Mouse (Mus musculus) hindbrain, embryonic 12.5 days (tissue): Measurements from ENCODE around the gene Lin7b. TPM values are rescaled to one million over a fixed set of nuclear protein-coding genes. Genes with fewer than 3 reads are reported as not detected.
"Not testable (repeated sequence)": the region's sequence is repeated elsewhere in the genome, so short reads cannot be mapped to it uniquely, and the experiment has no call there.

Experiments used
- ATAC-seq: fragments of 200-750 bp; cut with Nextera tagmentation; 2 replicates; pipeline ENCODE4 v1.8.0; 2017; ENCODE audit warnings: moderate TSS enrichment; ENCODE audit not compliant: low FRiP score
- H3K27ac ChIP-seq: fragments of 300-500 bp; sonication (generic); 2 replicates; pipeline ENCODE4 v1.5.1; 2016; ENCODE audit warnings: mild to moderate bottlenecking
- H3K27me3 ChIP-seq: fragments of 300-500 bp; sonication (generic); 2 replicates; pipeline ENCODE4 v1.6.1; 2016; ENCODE audit warnings: mild to moderate bottlenecking
- H3K36me3 ChIP-seq: fragments of 300-500 bp; sonication (generic); 2 replicates; pipeline ENCODE4 v1.6.1; 2016; ENCODE audit warnings: mild to moderate bottlenecking
- H3K4me1 ChIP-seq: fragments of 300-500 bp; sonication (generic); 2 replicates; pipeline ENCODE4 v1.6.1; 2016
- H3K4me2 ChIP-seq: fragments of 300-500 bp; sonication (generic); replicated peaks from 2 replicates; pipeline ENCODE4 v1.6.1; 2016; ENCODE audit warnings: mild to moderate bottlenecking
- H3K4me3 ChIP-seq: fragments of 300-500 bp; sonication (generic); 2 replicates; pipeline ENCODE4 v1.5.1; 2016; ENCODE audit warnings: mild to moderate bottlenecking
- H3K9ac ChIP-seq: fragments of 300-500 bp; sonication (generic); 2 replicates; pipeline ENCODE4 v1.6.1; 2016; ENCODE audit warnings: mild to moderate bottlenecking, moderate library complexity
- H3K9me3 ChIP-seq: fragments of 300-500 bp; sonication (generic); replicated peaks from 2 replicates; pipeline ENCODE4 v1.6.1; 2016; ENCODE audit warnings: mild to moderate bottlenecking
- WGBS: fragments of 180-500 bp; shearing (Covaris S2); methylation state at CpG from one replicate; pipeline ENCODE4 v1.1.7; 2016; 5-methylcytosine and 5-hydroxymethylcytosine counted together
- polyA plus RNA-seq: library from polyadenylated mRNA; unstranded; fragments of >200 nt; fragmentation: Nextera tagmentation; extraction: Ambion mirVana; gene quantifications from 2 replicates; pipeline ENCODE4 v1.2.1, GENCODE M21; 2016

The Lin7b gene
- polyA plus RNA-seq, 1 experiment from 2014 or later: 3.8 TPM

DNA sequence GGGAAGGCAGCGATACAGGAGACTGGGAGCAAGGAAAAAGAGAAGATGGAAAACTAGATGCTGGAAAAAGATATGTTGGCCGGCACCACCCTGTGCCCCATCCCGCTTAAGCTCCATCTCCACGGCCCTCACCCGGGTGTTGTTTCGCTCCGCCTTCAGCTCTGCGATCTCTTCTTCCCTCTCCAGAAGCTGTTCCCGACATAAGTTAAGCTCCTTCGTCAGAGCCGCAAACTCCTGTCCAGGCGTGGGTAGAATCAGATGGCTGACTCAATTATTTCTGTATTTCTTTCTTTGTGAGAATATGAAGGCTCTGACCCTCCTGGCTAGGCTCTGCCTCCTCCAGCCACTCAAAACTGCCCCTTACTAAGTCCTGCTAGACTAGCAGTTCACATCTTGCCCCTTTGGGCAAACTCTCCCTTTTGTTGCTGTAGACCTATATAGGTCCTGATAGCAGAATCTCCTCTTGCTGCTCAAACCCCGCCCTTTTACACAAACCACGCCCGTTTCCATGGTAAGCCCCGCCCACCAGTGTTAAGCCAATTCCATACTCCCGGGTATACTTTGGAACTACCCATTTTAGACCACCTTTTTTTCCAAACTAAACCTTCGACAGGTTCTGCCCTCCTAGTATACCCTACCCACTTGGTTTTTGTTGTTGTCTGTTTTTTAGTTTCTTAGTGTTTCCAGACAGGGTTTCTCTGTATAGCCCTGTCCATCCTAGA, 9.8 kb downstream of the Lin7b start:
- peaks cover 19% of the 10 kb centered on the region for H3K36me3 ChIP-seq
- no peak overlapping the region for H3K9ac ChIP-seq
- 54% methylated on average over 18 of the region's 18 CpGs for WGBS
- H3K27ac ChIP-seq: no peak overlapping the region
- H3K4me1 ChIP-seq: peaks cover 19% of the 10 kb centered on the region
- H3K27me3 ChIP-seq: peaks cover 54% of the 10 kb centered on the region
- H3K4me2 ChIP-seq: peak overlapping the region; percentile 86; the same call in 1 of the 2 replicates
- H3K4me3 ChIP-seq: 0 out of 2 replicates have a peak overlapping the region, but pooled peaks have one; percentile 44
- ATAC-seq: no peak; the same call in 1 of the 2 replicates
- no peaks in the 10 kb centered on the region for H3K9me3 ChIP-seq

DNA sequence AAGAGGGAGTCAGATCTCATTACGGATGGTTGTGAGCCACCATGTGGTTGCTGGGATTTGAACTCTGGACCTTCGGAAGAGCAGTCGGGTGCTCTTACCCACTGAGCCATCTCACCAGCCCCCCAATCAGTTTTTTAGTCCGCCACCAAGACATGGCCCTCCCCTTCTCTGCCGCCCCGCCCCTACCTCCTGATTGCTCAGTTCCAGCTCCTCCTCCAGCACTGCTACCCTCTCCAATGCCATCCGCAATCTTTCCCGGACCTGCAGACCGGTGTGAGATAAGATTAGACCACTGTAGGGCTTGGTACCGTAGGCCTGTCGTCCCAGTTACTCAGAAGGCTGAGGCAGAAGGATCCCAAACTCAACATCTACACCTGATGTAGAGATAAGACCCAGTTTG, 11.3 kb downstream of the Lin7b start:
- not testable (repeated sequence) for H3K27ac ChIP-seq, ATAC-seq, H3K9me3 ChIP-seq, H3K4me3 ChIP-seq, H3K9ac ChIP-seq, H3K4me2 ChIP-seq
- Histone ChIP-seq H3K27me3 (peaks cover 41% of the 10 kb centered on the region), H3K36me3 (peaks cover 28% of the 10 kb centered on the region), H3K4me1 (peaks cover 16% of the 10 kb centered on the region)
- WGBS: 58% methylated on average over 11 of the region's 11 CpGs

DNA sequence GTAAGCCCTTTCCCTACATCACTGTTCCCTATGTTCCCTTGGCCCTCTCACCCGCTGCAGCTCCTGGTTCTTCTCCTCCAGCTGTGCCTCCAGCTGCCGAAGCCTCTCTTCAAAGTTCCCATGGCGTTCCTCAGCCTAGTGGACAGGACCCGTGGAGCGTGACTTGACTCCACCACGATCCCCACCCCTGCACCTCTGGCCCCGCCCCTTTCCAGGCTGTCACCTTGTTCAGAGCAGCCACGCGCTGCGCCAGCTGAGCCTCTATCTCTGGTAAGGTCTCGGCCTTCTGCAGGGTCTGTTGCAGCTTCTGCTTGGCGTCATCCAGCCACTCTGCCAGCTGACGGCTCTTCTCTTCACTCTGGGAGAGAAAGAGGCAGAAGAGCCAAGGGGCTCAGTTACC, 14.3 kb downstream of the Lin7b start:
- ATAC-seq: no peak
- peaks cover 44% of the 10 kb centered on the region for H3K36me3 ChIP-seq
- no peak overlapping the region for H3K27ac ChIP-seq
- H3K4me3 ChIP-seq: no peak overlapping the region
- H3K4me1 ChIP-seq: 0 out of 2 replicates have a peak, but pooled peaks cover under 1% of the 10 kb centered on the region
- H3K9ac ChIP-seq: no peak overlapping the region
- 58% methylated on average over 13 of the region's 13 CpGs for WGBS
- no peak overlapping the region for H3K4me2 ChIP-seq
- H3K27me3 ChIP-seq: peaks cover 14% of the 10 kb centered on the region
- no peaks in the 10 kb centered on the region for H3K9me3 ChIP-seq

DNA sequence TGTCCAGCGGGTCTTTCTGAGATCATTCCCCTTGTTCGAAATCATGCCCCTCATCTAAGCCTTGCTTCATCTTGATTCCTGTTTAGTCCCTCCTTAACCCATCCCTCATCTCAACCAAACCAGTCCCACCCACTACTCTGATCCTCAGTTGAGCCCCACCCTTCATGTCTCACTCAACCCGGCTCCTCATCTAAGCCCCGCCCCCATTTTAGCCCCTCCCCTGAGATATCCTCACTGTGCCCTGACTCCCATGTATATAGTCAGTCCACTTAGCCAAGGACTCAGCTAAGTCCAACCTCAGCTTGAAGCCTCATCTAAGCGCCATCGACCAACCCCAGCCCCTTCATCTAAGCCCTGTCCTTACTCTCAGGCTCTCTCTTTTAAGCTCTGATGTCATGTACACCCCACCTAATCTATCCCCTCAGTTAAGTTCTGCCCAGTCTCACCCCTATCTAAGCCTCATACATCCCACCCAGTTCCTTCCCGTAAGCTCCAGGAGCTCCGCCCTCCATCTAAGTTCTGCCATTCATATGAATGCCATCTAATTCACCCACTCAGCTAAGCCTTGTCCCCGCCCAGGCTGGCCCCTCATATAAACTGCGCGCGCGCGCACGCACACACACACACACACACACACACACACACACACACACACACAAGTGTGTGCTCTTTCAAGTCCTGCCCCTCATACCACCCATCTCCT, 14.9 kb downstream of the Lin7b start:
- Histone ChIP-seq H3K4me3 (no peak overlapping the region), H3K9me3 (no peaks in the 10 kb centered on the region), H3K9ac (no peak overlapping the region), H3K27me3 (peaks cover 10% of the 10 kb centered on the region), H3K4me2 (no peak overlapping the region), H3K27ac (no peak overlapping the region), H3K36me3 (peaks cover 45% of the 10 kb centered on the region), H3K4me1 (no peaks in the 10 kb centered on the region)
- 73% methylated on average over 15 of the region's 15 CpGs for WGBS
- ATAC-seq: no peak

DNA sequence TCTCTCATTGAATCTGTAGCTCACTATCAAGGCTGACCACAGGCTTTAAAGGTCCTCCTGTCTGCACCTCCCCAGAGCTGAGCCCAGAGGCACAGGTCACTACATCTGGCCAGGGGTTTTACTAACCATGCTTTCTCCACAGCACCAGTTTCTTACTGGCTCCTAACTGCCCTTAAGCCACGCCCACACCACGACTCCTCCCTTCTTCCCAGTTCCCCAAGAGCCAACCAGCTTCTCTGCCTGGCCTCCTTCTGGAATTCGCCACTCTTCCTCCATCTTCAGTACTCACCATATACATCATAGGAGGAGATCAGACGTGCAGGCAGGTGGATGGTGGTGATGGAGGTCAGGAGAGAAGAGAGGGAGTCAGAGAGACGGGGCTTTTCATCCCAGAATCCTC, 17.3 kb downstream of the Lin7b start:
- no peak overlapping the region for H3K27ac ChIP-seq
- H3K9ac ChIP-seq: no peak overlapping the region
- H3K4me1 ChIP-seq: no peaks in the 10 kb centered on the region
- WGBS: 25% methylated on average over 5 of the region's 5 CpGs
- H3K4me3 ChIP-seq: no peak overlapping the region
- no peaks in the 10 kb centered on the region for H3K9me3 ChIP-seq
- ATAC-seq: no peak
- H3K4me2 ChIP-seq: no peak overlapping the region
- peaks cover 65% of the 10 kb centered on the region for H3K36me3 ChIP-seq
- peaks cover 3% of the 10 kb centered on the region for H3K27me3 ChIP-seq

DNA sequence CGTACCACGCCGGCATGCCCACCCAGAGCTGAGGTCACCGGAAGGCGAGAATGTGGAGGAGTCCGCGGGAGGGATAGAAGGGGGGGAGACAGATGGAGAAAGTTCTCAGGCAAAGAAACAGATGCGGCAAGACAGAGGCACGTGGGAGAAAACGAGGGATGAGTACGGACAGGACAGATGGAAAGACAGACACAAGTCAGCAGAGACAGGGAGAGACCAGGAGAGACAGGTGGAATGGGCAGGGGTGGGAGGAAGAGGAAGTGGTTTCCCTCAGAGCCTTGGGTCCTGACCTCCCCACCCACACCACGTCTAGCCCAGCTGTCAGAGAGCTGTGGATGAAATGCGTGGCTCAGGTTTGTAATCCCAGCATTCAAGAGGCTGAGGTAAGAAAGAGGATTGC, 23.5 kb downstream of the Lin7b start:
- ATAC-seq: no peak
- peaks cover 57% of the 10 kb centered on the region for H3K36me3 ChIP-seq
- WGBS: 77% methylated on average over 13 of the region's 13 CpGs

DNA sequence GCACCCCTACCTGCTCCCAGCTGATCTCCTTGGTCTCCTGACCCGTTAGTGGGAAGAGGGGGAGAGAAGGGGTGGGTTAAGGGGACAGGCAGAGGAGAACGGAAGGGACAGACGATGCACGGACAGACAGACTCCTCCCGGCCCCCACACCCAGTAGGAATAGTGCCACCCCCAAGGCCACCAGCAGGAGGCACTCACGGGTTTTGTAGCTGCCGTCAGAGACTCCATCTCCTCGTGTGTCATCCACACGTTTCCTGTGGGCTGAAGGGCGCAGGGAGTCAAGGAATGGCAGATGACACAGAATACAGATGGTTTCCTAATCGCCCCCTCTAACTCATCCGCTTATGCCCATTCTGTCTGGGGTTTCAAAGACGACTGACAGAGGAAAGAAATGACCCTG, 26.8 kb downstream of the Lin7b start:
- ATAC-seq: no peak
- peaks cover 14% of the 10 kb centered on the region for H3K27me3 ChIP-seq
- H3K4me2 ChIP-seq: no peak overlapping the region
- peaks cover 32% of the 10 kb centered on the region for H3K36me3 ChIP-seq
- H3K27ac ChIP-seq: no peak overlapping the region
- H3K9me3 ChIP-seq: no peaks in the 10 kb centered on the region
- H3K4me1 ChIP-seq: peaks cover 28% of the 10 kb centered on the region
- H3K4me3 ChIP-seq: no peak overlapping the region
- no peak overlapping the region for H3K9ac ChIP-seq
- WGBS: 23% methylated on average over 13 of the region's 13 CpGs

More for the DNA sequence above, 23.5 kb downstream of the Lin7b start:
- Histone ChIP-seq H3K4me3 (no peak overlapping the region), H3K27ac (no peak overlapping the region), H3K4me1 (no peaks in the 10 kb centered on the region), H3K27me3 (peaks cover 3% of the 10 kb centered on the region), H3K9ac (no peak overlapping the region), H3K4me2 (no peak overlapping the region), H3K9me3 (no peaks in the 10 kb centered on the region)

DNA sequence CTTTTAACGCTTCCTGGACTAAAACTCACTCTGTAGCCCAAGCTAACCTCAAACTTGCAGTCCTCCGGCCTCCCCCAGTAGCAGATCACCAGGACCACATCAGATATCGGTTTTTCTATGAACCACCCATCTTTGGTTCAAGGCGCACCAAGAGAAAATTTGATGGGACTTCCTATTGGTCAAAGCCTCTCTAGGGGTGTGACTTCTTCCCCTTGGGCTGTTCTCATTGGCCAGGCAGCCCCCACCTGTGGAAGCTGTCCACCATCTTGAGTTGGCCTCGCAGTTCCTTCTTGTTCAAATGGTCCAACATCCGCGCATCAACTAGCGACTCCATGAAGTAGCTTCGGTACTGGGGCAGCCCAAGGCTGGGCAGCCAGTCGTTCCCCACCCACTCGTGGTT, 28.3 kb downstream of the Lin7b start:
- ATAC-seq: no peak
- WGBS: 94% methylated on average over 11 of the region's 11 CpGs
- Histone ChIP-seq H3K27ac (no peak overlapping the region), H3K4me2 (no peak overlapping the region), H3K9me3 (no peaks in the 10 kb centered on the region), H3K4me1 (peaks cover 37% of the 10 kb centered on the region), H3K4me3 (no peak overlapping the region), H3K9ac (no peak overlapping the region), H3K36me3 (peaks cover 20% of the 10 kb centered on the region), H3K27me3 (peaks cover 20% of the 10 kb centered on the region)

DNA sequence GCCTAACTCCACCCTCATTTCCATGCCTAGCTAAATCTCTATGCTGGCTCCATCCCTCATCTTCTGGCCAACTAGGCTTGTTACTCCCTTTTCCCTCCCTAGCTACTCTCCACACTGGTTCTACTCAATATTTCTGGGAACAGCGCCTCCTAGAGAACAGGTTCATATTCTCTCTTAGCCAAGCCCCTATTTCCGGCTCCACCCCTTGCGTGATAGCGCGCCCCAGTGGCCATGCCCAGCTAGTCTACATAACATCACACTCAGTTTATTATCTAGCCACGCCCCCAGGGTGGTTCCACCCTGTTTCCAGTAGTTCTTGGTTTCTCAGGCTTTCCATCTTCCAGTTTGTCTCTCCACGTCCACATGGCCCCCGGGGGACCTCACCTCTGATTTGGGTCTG, 29.1 kb downstream of the Lin7b start:
- Histone ChIP-seq H3K4me1 (peaks cover 37% of the 10 kb centered on the region), H3K27me3 (peaks cover 26% of the 10 kb centered on the region), H3K27ac (no peak overlapping the region), H3K36me3 (peaks cover 13% of the 10 kb centered on the region), H3K9ac (no peak overlapping the region), H3K9me3 (no peaks in the 10 kb centered on the region), H3K4me2 (peak overlapping the region; percentile 84), H3K4me3 (no peak overlapping the region)
- 4% methylated on average over 8 of the region's 8 CpGs for WGBS
- no peak for ATAC-seq

DNA sequence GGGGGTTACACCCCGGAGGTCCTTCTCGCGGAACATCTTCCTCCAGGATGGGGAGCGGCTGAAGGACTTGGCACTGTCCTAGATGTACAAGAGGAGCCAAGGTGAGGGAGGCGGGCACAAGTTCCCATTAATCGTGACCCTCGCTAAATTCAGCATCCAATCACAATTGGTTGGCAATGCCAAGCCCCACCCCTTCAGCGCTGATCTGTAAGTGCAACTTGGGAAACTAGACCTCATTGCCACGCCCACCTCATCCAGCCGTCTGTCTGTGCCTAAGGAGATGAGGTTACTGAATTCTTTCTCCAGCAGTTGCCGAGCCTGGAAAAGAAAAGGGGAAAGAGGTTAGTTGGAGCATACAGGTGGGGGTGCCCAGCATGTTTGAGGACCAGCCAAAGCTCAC, 29.7 kb downstream of the Lin7b start:
- H3K4me3 ChIP-seq: peak overlapping the region; percentile 45
- H3K36me3 ChIP-seq: peaks cover 6% of the 10 kb centered on the region; the same call in 1 of the 2 replicates
- peak overlapping the region; percentile 84 for H3K4me2 ChIP-seq
- WGBS: under 1% methylated on average over 11 of the region's 11 CpGs
- ATAC-seq: no peak
- H3K9ac ChIP-seq: no peak overlapping the region
- H3K4me1 ChIP-seq: peaks cover 37% of the 10 kb centered on the region
- H3K27ac ChIP-seq: no peak overlapping the region
- H3K27me3 ChIP-seq: peaks cover 28% of the 10 kb centered on the region
- no peaks in the 10 kb centered on the region for H3K9me3 ChIP-seq

DNA sequence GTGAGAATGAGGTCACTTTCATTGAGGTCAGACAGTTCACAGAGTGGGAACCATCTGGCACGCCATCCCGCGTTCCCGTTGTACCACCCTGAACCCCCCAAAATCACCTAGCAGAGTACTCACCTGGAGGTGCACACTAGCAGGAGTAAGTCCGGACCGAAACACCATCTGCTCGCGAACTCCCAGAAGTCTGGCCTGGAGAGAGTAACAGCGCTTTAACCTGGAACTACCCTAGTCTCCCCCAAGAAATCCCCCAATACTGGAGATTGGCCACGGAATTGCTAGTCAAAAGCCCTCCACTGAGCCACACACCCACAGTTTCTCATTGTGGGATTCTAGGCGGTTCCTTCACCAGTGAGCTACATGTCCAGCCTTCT, 30.3 kb downstream of the Lin7b start:
- peaks cover 29% of the 10 kb centered on the region for H3K27me3 ChIP-seq
- WGBS: 4% methylated on average over 11 of the region's 11 CpGs

DNA sequence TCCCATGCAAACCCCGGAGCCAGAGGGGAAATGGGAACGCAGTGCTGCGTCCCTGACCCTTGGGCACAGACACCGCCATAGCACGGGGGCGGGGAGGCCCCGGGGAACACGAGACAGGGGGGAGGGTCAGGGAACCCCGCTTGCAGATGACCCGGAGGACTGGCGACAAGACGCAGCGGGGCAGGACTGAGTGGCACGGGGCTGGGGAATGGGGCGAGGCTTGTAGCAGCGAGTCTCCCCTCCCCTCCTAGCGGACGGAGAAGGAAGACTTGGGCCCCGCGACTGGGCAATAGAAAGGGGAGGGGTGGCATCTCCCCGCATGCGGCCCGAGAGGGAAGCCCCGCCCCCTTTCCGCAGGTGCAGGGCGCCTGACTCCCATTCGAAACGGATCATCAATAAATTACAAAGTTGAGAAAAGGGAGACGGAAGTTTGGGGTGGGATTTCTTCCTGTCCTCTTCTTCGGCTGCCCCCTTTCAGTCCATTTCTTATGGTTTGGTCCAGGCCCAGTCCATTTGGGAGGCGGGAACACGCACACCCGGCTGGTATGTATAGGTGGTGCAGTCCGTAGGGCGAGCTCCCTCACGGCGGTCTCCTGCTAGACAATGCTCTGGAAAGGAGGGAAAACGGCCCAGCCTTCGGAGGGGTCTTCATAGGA, 30.8 kb downstream of the Lin7b start:
- Histone ChIP-seq H3K4me2 (peak overlapping the region; percentile 84), H3K4me1 (peaks cover 43% of the 10 kb centered on the region), H3K27ac (peak overlapping the region; percentile 72), H3K4me3 (peak overlapping the region; percentile 45), H3K36me3 (no peaks in the 10 kb centered on the region), H3K9ac (peak overlapping the region; percentile 77), H3K27me3 (peaks cover 33% of the 10 kb centered on the region), H3K9me3 (no peaks in the 10 kb centered on the region)
- peak; percentile 86 for ATAC-seq
- WGBS: under 1% methylated on average over 39 of the region's 39 CpGs

More for the DNA sequence above, 30.3 kb downstream of the Lin7b start:
- ATAC-seq: no peak
- peak overlapping the region; percentile 45 for H3K4me3 ChIP-seq
- no peaks in the 10 kb centered on the region for H3K9me3 ChIP-seq
- H3K4me2 ChIP-seq: peak overlapping the region; percentile 84
- 0 out of 2 replicates have a peak, but pooled peaks cover 2% of the 10 kb centered on the region for H3K36me3 ChIP-seq
- H3K9ac ChIP-seq: peak overlapping the region; percentile 77
- H3K4me1 ChIP-seq: peaks cover 38% of the 10 kb centered on the region
- 0 out of 2 replicates have a peak overlapping the region, but pooled peaks have one; percentile 13 for H3K27ac ChIP-seq
